Mouse (Mus musculus): ENCODE data around the gene Smim24. TPM values are rescaled to one million over a fixed set of nuclear protein-coding genes. Genes with fewer than 3 reads are reported as not detected.

Gene Smim24
- total and polyA plus RNA-seq, 2 experiments from 2014 or later: 1.1 to 1.5 TPM

DNA sequence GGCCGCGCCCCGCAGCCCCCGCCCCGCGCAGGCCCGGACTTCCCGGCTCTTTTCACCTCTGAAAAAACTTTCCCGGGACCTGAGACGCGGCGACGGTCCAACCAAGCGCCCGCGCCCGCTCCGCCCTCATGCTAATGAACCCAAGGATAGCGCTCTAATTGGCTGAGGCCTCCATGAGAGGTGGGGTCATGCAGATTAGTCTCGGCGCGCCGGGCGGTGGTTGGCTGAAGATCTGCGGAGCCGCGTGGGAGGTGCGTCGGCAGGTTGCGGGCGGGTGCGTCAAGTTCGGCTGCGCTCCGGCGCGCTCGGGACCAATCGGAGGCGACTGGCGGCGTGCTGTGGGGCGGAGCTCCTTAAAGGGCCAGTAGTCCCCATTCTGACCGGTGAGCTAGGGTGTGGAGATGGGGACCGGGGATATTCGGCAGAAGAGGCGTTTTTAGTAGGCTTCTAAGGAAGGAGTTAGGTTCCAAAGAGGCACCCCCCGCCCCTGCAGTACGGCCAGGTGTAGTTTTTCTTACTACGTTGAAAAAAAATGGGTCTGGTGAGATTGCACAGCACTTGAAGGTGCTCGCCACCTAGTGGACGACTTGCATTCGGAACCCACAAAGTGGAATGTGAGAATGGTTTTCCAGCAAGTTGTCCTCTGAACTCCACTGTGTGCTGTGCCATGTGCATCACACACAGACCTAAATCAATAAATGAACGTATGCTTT is 42.3 kb upstream of the Smim24 start, which contains the start of gene Hmg20b:
Hmg20b (minus strand) TSS at position 130 of the 713 bp plus-strand sequence.
- Histone ChIP-seq H3K4me2 (ENCODE audit: low read depth, low read length, poor library complexity, severe bottlenecking) (peak within 1 kb of the TSS; percentile 88), H3K4me1 (ENCODE audit: insufficient read depth, low read length) (peaks cover 4% of the 10 kb centered on the region; the same call in 1 of the 2 replicates), H3K4me3 (ENCODE audit: low read depth, low read length) (peak within 1 kb of the TSS; percentile 52), H3K9me3 (ENCODE audit: low read length) (no peaks in the 10 kb centered on the region), H3K9ac (replicated peaks; ENCODE audit: low read length, poor library complexity, severe bottlenecking) (no peak within 1 kb of the TSS), H3K27ac (ENCODE audit: low read depth, low read length) (no peak within 1 kb of the TSS), H3K27me3 (ENCODE audit: insufficient read depth, low read length) (no peaks in the 10 kb centered on the region), H3K36me3 (ENCODE audit: insufficient read depth, low read length) (no peaks in the 10 kb centered on the region)
- ATAC-seq (ENCODE audit: low FRiP score) (peak; percentile 95), DNase-seq (ENCODE audit: low spot score) (peak; percentile 99)
- WGBS: under 1% methylated on average over 54 of the region's 54 CpGs
- peak; percentile 92 for TF ChIP-seq CTCF (IDR thresholded peaks at IDR 0.05)

DNA sequence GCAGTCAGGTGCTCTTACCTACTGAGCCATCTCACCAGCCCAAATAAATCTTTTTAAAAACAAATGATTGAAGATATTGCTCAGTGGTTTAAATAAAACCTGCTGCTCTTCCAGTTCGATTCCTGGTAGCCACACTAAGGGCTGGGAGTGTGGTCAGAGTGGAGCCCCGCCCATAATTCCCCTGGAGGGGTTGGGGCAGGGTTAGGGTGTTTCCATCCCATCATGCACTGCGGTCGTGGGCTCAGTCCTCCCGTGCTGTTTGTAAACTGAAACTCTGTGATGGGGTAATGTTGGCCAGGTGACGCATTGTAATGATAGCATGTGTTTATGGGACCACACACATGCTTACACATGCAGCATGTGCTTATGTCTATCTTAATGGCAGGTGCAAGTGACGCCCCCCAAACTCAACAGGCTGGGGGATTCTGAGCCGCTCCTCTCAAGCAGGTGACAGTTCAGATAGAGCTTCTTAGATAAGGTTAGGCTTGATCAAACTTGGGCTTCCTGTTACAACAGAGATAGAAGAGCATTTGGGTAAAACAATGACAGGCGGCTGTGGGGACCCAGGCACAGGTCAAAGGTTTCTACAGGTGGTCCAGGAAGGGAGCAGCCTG is 41.1 kb upstream of the Smim24 start:
- H3K4me3 ChIP-seq (ENCODE audit: low read depth, low read length): no peak overlapping the region
- H3K27ac ChIP-seq (ENCODE audit: low read depth, low read length): no peak overlapping the region
- no peaks in the 10 kb centered on the region for H3K27me3 ChIP-seq (ENCODE audit: insufficient read depth, low read length)
- H3K36me3 ChIP-seq (ENCODE audit: insufficient read depth, low read length): no peaks in the 10 kb centered on the region
- TF ChIP-seq CTCF (IDR thresholded peaks at IDR 0.05): no peak
- H3K4me1 ChIP-seq (ENCODE audit: insufficient read depth, low read length): peaks cover 4% of the 10 kb centered on the region; the same call in 1 of the 2 replicates
- no peaks in the 10 kb centered on the region for H3K9me3 ChIP-seq (ENCODE audit: low read length)
- no peak overlapping the region for H3K4me2 ChIP-seq (ENCODE audit: low read depth, low read length, poor library complexity, severe bottlenecking)
- ATAC-seq (ENCODE audit: low FRiP score): no peak
- DNase-seq (ENCODE audit: low spot score): no peak
- H3K9ac ChIP-seq (replicated peaks; ENCODE audit: low read length, poor library complexity, severe bottlenecking): no peak overlapping the region
- WGBS: 32% methylated on average over 9 of the region's 9 CpGs

DNA sequence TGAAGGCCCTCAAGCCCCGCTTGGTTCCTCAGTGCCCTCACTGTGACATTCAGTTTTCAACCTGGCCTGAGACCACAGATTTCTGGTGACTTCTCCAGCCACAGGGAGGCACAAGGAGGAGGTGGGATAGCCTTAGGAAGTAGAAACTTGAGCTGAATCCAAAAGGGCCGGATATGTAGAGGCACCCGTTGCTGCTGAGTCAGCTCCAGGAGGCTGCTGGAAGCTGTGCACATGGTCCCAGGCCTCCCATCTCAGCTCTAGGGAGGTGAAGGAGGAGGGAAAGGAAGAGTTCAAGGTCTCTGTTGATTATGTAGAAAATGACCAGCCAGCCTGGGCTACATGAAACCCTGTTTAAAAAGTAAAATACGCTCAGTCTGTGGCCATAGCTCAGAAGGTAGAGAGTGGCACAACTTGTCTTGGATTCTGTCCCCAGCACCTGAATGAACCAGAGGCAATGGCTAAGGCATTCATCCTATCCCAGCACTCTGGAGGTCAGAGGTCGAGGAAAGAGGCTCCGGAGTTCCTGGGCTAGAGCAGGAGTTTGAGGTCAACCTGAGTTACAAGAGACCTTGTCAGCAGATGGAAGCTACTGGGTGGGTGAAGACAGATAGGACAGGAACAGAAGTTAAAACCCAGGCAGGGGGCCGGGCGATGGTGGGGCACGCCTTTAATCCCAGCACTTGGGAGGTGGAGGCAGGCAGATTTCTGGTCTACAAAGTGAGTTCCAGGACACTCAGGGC is 37.9 kb upstream of the Smim24 start:
- no peak overlapping the region for H3K4me2 ChIP-seq (ENCODE audit: low read depth, low read length, poor library complexity, severe bottlenecking)
- 62% methylated on average over 9 of the region's 9 CpGs for WGBS
- H3K4me3 ChIP-seq (ENCODE audit: low read depth, low read length): no peak overlapping the region
- no peaks in the 10 kb centered on the region for H3K9me3 ChIP-seq (ENCODE audit: low read length)
- H3K36me3 ChIP-seq (ENCODE audit: insufficient read depth, low read length): peaks cover 1% of the 10 kb centered on the region; the same call in 1 of the 2 replicates
- H3K9ac ChIP-seq (replicated peaks; ENCODE audit: low read length, poor library complexity, severe bottlenecking): no peak overlapping the region
- TF ChIP-seq CTCF (IDR thresholded peaks at IDR 0.05): no peak
- H3K27me3 ChIP-seq (ENCODE audit: insufficient read depth, low read length): no peaks in the 10 kb centered on the region
- no peak overlapping the region for H3K27ac ChIP-seq (ENCODE audit: low read depth, low read length)
- no peak for DNase-seq (ENCODE audit: low spot score)
- no peak for ATAC-seq (ENCODE audit: low FRiP score)
- peaks cover 5% of the 10 kb centered on the region for H3K4me1 ChIP-seq (ENCODE audit: insufficient read depth, low read length)

- DNase-seq (ENCODE audit: low spot score) (no peak), ATAC-seq (ENCODE audit: low FRiP score) (no peak)
- no peak overlapping the region for H3K4me3 ChIP-seq (ENCODE audit: low read depth, low read length)
- peaks cover 4% of the 10 kb centered on the region for H3K4me1 ChIP-seq (ENCODE audit: insufficient read depth, low read length)
- H3K9me3 ChIP-seq (ENCODE audit: low read length): no peaks in the 10 kb centered on the region
- H3K27me3 ChIP-seq (ENCODE audit: insufficient read depth, low read length): no peaks in the 10 kb centered on the region
- 69% methylated on average over 4 of the region's 4 CpGs for WGBS
- H3K36me3 ChIP-seq (ENCODE audit: insufficient read depth, low read length): peaks cover 4% of the 10 kb centered on the region; the same call in 1 of the 2 replicates
- no peak for TF ChIP-seq CTCF (IDR thresholded peaks at IDR 0.05)
- no peak overlapping the region for H3K9ac ChIP-seq (replicated peaks; ENCODE audit: low read length, poor library complexity, severe bottlenecking)
- H3K27ac ChIP-seq (ENCODE audit: low read depth, low read length): no peak overlapping the region
- H3K4me2 ChIP-seq (ENCODE audit: low read depth, low read length, poor library complexity, severe bottlenecking): no peak overlapping the region
Measured at GRCm38 (mm10) chr10:81355533-81355932, 37.3 kb upstream of the Smim24 start.

GRCm38 (mm10) chr10:81356352-81356990 is 36.4 kb upstream of the Smim24 start:
- WGBS: 60% methylated on average over 12 of the region's 12 CpGs
- TF ChIP-seq CTCF (IDR thresholded peaks at IDR 0.05): no peak
- peaks cover 4% of the 10 kb centered on the region for H3K4me1 ChIP-seq (ENCODE audit: insufficient read depth, low read length)
- 0 out of 2 replicates have a peak overlapping the region, but pooled peaks have one; percentile 13 for H3K9ac ChIP-seq (replicated peaks; ENCODE audit: low read length, poor library complexity, severe bottlenecking)
- no peak overlapping the region for H3K27ac ChIP-seq (ENCODE audit: low read depth, low read length)
- no peak overlapping the region for H3K4me3 ChIP-seq (ENCODE audit: low read depth, low read length)
- H3K4me2 ChIP-seq (ENCODE audit: low read depth, low read length, poor library complexity, severe bottlenecking): no peak overlapping the region; the same call in 1 of the 2 replicates
- peaks cover 9% of the 10 kb centered on the region for H3K36me3 ChIP-seq (ENCODE audit: insufficient read depth, low read length)
- DNase-seq (ENCODE audit: low spot score) (no peak), ATAC-seq (ENCODE audit: low FRiP score) (no peak)
- H3K9me3 ChIP-seq (ENCODE audit: low read length): no peaks in the 10 kb centered on the region
- H3K27me3 ChIP-seq (ENCODE audit: insufficient read depth, low read length): no peaks in the 10 kb centered on the region
